Mouse (Mus musculus): ENCODE measurements around the gene Tmem206. TPM values are rescaled to one million over a fixed set of nuclear protein-coding genes. Genes with fewer than 3 reads are reported as not detected.

Gene Tmem206
- polyA plus RNA-seq, 1 experiment, result 20.2 TPM

DNA sequence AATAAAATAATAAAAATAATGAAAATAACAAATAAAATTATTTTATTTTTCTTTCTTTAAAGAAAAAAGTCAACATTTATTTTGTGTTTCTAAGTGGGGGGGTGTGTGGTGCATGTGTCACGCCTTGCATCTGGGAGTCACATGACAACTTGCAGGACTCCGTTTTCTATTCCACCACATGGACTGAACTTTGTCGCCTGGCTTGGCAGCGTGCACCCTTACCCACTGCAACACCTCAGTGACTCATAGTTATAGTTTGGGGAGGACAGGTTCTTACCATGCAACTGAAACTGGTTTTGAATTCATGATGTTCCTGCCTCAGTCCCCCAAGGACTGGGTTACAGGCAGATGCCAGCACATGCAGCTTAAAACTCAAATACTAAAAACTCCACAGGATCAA is 42.5 kb downstream of the Tmem206 start:
- Histone ChIP-seq H3K4me1 (ENCODE audit: control insufficient read depth, insufficient read depth, low read length) (no peaks in the 10 kb centered on the region), H3K27me3 (ENCODE audit: control insufficient read depth, insufficient read depth, low read length) (no peaks in the 10 kb centered on the region), H3K4me3 (ENCODE audit: control insufficient read depth, low read depth, low read length) (no peak overlapping the region), H3K27ac (ENCODE audit: control insufficient read depth, insufficient read depth, low read depth, low read length) (no peak overlapping the region), H3K36me3 (ENCODE audit: control insufficient read depth, insufficient read depth, low read length) (no peaks in the 10 kb centered on the region)
- no peak for TF ChIP-seq POLR2A (IDR thresholded peaks at IDR 0.05; ENCODE audit: control insufficient read depth, low read depth, low read length)
- no peak for TF ChIP-seq CTCF (IDR thresholded peaks at IDR 0.05; ENCODE audit: control insufficient read depth, insufficient read depth, insufficient replicate concordance, low read depth, low read length)

GRCm38 (mm10) chr1:191369140-191369539 is 43.4 kb downstream of the Tmem206 start:
- Histone ChIP-seq H3K4me1 (ENCODE audit: control insufficient read depth, insufficient read depth, low read length) (no peaks in the 10 kb centered on the region), H3K27ac (ENCODE audit: control insufficient read depth, insufficient read depth, low read depth, low read length) (no peak overlapping the region), H3K36me3 (ENCODE audit: control insufficient read depth, insufficient read depth, low read length) (no peaks in the 10 kb centered on the region), H3K4me3 (ENCODE audit: control insufficient read depth, low read depth, low read length) (no peak overlapping the region), H3K27me3 (ENCODE audit: control insufficient read depth, insufficient read depth, low read length) (no peaks in the 10 kb centered on the region)
- no peak for TF ChIP-seq POLR2A (IDR thresholded peaks at IDR 0.05; ENCODE audit: control insufficient read depth, low read depth, low read length)
- no peak for TF ChIP-seq CTCF (IDR thresholded peaks at IDR 0.05; ENCODE audit: control insufficient read depth, insufficient read depth, insufficient replicate concordance, low read depth, low read length)

DNA sequence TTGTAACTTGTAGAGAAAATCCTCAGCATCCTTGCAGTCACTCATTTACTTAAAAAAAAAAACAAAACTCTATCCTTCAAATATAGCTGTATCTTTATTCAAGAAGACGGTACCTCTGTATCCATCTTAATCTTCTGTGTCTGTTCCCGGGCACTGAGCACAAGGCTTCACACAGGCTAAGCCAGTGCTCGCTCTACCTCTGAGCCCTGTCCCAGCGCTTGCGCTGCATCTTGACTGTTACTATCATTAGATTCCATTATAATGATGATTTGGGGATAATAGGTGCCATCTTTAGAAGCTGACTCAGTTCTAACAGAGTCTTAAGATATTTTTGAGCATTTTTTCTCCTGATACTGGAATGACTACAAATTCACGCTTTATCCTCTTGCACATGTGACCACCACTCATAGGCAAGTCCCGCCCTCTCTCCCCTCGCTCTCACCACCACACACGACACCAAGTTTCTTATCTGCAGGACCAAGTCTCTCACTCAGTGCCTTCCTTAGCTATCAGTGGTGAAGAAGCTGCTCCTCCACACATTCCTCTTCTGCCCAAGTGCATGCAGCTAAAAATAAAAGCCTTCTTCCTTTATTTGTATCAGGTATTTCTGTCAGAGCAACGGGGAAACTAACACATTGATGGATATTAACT is 49.4 kb downstream of the Tmem206 start:
- Histone ChIP-seq H3K27ac (ENCODE audit: control insufficient read depth, insufficient read depth, low read depth, low read length) (no peak overlapping the region), H3K4me1 (ENCODE audit: control insufficient read depth, insufficient read depth, low read length) (no peaks in the 10 kb centered on the region), H3K36me3 (ENCODE audit: control insufficient read depth, insufficient read depth, low read length) (no peaks in the 10 kb centered on the region), H3K4me3 (ENCODE audit: control insufficient read depth, low read depth, low read length) (no peak overlapping the region), H3K27me3 (ENCODE audit: control insufficient read depth, insufficient read depth, low read length) (no peaks in the 10 kb centered on the region)
- TF ChIP-seq POLR2A (IDR thresholded peaks at IDR 0.05; ENCODE audit: control insufficient read depth, low read depth, low read length) (no peak), CTCF (IDR thresholded peaks at IDR 0.05; ENCODE audit: control insufficient read depth, insufficient read depth, insufficient replicate concordance, low read depth, low read length) (no peak)

DNA sequence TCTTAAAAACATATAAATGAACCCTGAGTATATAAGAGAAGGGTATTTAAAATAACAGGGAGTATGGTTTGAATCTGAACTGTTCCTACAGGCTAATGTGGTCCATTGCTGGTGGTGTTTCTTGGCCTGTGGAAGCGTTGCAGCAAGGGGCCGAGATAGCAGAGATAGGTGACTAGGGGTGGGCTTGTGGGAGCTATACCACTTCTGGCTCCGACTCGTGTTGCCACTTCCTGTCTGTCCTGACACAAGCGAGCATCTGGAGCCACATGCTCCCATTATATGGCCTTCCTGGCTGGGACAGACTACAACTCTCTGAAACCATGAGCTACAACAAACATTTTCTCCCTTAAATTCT is 49.9 kb downstream of the Tmem206 start:
- no peak for TF ChIP-seq POLR2A (IDR thresholded peaks at IDR 0.05; ENCODE audit: control insufficient read depth, low read depth, low read length)
- no peak for TF ChIP-seq CTCF (IDR thresholded peaks at IDR 0.05; ENCODE audit: control insufficient read depth, insufficient read depth, insufficient replicate concordance, low read depth, low read length)
- Histone ChIP-seq H3K4me1 (ENCODE audit: control insufficient read depth, insufficient read depth, low read length) (no peaks in the 10 kb centered on the region), H3K36me3 (ENCODE audit: control insufficient read depth, insufficient read depth, low read length) (no peaks in the 10 kb centered on the region), H3K27me3 (ENCODE audit: control insufficient read depth, insufficient read depth, low read length) (no peaks in the 10 kb centered on the region), H3K4me3 (ENCODE audit: control insufficient read depth, low read depth, low read length) (no peak overlapping the region), H3K27ac (ENCODE audit: control insufficient read depth, insufficient read depth, low read depth, low read length) (no peak overlapping the region)

DNA sequence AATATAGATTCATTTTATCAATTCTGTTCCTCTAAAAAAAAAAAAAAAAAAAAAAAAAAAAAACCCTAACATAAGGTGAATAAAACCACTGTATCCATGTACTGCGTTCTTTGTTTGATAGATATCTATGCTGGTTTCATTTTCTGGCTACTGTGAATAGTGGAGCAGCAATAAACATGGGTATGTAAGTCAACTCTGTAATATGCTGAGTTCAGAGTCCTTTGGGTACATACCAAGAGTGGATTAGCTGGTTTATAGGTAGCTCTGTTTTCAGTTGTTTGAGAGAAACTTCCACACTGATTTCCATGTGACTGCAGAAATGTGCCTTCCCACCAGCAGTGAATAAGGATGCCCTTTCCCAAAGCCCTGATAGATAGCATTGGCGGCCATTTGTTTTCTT is 52.4 kb downstream of the Tmem206 start:
- Histone ChIP-seq H3K27ac (ENCODE audit: control insufficient read depth, insufficient read depth, low read depth, low read length) (no peak overlapping the region), H3K4me1 (ENCODE audit: control insufficient read depth, insufficient read depth, low read length) (no peaks in the 10 kb centered on the region), H3K4me3 (ENCODE audit: control insufficient read depth, low read depth, low read length) (no peak overlapping the region), H3K36me3 (ENCODE audit: control insufficient read depth, insufficient read depth, low read length) (no peaks in the 10 kb centered on the region), H3K27me3 (ENCODE audit: control insufficient read depth, insufficient read depth, low read length) (no peaks in the 10 kb centered on the region)
- TF ChIP-seq CTCF (IDR thresholded peaks at IDR 0.05; ENCODE audit: control insufficient read depth, insufficient read depth, insufficient replicate concordance, low read depth, low read length) (no peak), POLR2A (IDR thresholded peaks at IDR 0.05; ENCODE audit: control insufficient read depth, low read depth, low read length) (no peak)

DNA sequence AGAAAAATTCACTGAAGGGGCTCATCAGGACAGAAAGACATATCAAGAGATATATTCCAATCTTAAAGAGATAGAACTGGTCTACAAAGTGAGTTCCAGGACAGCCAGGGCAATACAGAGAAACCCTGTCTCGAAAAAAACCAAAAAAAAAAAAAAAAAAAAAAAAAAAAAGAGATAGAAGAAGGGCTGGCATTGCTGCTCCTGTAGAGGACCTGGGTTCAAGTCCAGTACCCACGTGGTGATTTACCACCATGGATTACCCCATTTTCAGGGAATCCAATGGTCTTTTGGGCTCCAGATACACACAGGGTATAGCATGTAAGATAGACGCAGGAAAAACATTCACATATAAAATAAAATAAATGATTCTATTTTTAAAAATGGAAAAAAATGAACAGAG is 55.1 kb downstream of the Tmem206 start:
- H3K36me3 ChIP-seq (ENCODE audit: control insufficient read depth, insufficient read depth, low read length), result no peaks in the 10 kb centered on the region
- no peaks in the 10 kb centered on the region for H3K4me1 ChIP-seq (ENCODE audit: control insufficient read depth, insufficient read depth, low read length)
- no peak overlapping the region for H3K27ac ChIP-seq (ENCODE audit: control insufficient read depth, insufficient read depth, low read depth, low read length)
- no peak for TF ChIP-seq CTCF (IDR thresholded peaks at IDR 0.05; ENCODE audit: control insufficient read depth, insufficient read depth, insufficient replicate concordance, low read depth, low read length)
- no peak for TF ChIP-seq POLR2A (IDR thresholded peaks at IDR 0.05; ENCODE audit: control insufficient read depth, low read depth, low read length)
- H3K27me3 ChIP-seq (ENCODE audit: control insufficient read depth, insufficient read depth, low read length), result no peaks in the 10 kb centered on the region
- no peak overlapping the region for H3K4me3 ChIP-seq (ENCODE audit: control insufficient read depth, low read depth, low read length)

GRCm38 (mm10) chr1:191381955-191382736 is 56.4 kb downstream of the Tmem206 start:
- no peak overlapping the region for H3K27ac ChIP-seq (ENCODE audit: control insufficient read depth, insufficient read depth, low read depth, low read length)

More at GRCm38 (mm10) chr1:191381955-191382736, 56.4 kb downstream of the Tmem206 start:
- Histone ChIP-seq H3K4me3 (ENCODE audit: control insufficient read depth, low read depth, low read length) (no peak overlapping the region), H3K27me3 (ENCODE audit: control insufficient read depth, insufficient read depth, low read length) (no peaks in the 10 kb centered on the region), H3K36me3 (ENCODE audit: control insufficient read depth, insufficient read depth, low read length) (no peaks in the 10 kb centered on the region), H3K4me1 (ENCODE audit: control insufficient read depth, insufficient read depth, low read length) (no peaks in the 10 kb centered on the region)
- no peak for TF ChIP-seq POLR2A (IDR thresholded peaks at IDR 0.05; ENCODE audit: control insufficient read depth, low read depth, low read length)
- no peak for TF ChIP-seq CTCF (IDR thresholded peaks at IDR 0.05; ENCODE audit: control insufficient read depth, insufficient read depth, insufficient replicate concordance, low read depth, low read length)
